Mouse (Mus musculus): ENCODE data around the gene Ldhd. TPM values are rescaled to one million over a fixed set of nuclear protein-coding genes. Genes with fewer than 3 reads are reported as not detected.

Gene Ldhd
- polyA plus RNA-seq, 1 experiment from 2014 or later = 0.09 TPM

DNA sequence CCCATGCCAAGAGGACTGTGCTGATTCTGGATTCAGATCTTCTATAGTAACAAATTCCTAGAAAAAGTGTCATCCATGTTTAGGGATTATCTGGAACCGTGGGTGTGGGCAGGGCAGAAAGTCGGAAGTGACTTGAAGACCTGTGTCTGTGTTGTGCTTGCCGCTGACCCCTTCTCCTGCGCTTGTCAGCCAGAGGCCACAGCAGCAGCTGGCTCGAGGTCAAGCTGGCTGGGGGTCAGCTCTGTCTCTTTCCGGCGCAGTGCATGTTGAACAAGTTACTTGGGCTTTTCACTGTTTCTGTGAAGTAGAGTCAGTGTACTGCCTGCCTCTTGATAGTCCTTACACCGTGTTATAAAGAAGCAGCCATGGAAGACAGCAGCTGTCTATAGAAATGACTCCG, 23.2 kb downstream of the Ldhd start:
- H3K27me3 ChIP-seq (ENCODE audit: low read depth, poor library complexity, severe bottlenecking) = no peaks in the 10 kb centered on the region
- no peaks in the 10 kb centered on the region for H3K4me1 ChIP-seq
- H3K36me3 ChIP-seq = peaks cover 35% of the 10 kb centered on the region
- no peaks in the 10 kb centered on the region for H3K9me3 ChIP-seq (replicated peaks)
- H3K4me3 ChIP-seq = no peak overlapping the region
- WGBS = 87% methylated on average over 9 of the region's 9 CpGs
- no peak overlapping the region for H3K27ac ChIP-seq (replicated peaks)
- no peak for DNase-seq (ENCODE audit: low spot score)

DNA sequence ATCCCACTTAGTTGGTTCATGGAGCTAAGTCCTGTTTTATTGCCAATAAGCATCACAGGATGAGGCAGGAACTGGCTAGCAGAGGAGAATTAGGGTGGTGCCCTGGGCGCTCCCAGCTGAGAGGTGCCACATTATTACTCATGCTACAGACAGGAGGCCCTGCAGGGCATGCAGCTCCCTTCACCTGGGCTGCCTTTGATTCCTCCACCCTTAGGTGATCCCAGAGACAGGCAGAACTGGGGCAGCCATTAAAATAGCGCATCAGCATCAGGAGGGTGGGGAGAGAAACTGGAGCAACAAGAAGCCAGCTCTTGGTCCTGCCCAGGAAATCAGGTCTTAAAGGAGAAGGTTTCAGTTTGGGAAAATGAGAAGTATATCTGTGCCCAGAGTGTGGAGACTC, 25.2 kb downstream of the Ldhd start:
- Histone ChIP-seq H3K9me3 (replicated peaks) (no peaks in the 10 kb centered on the region), H3K36me3 (peaks cover 21% of the 10 kb centered on the region), H3K27me3 (ENCODE audit: low read depth, poor library complexity, severe bottlenecking) (no peaks in the 10 kb centered on the region), H3K4me1 (no peaks in the 10 kb centered on the region), H3K4me3 (no peak overlapping the region), H3K27ac (replicated peaks) (no peak overlapping the region)
- 92% methylated on average over 2 of the region's 2 CpGs for WGBS
- DNase-seq (ENCODE audit: low spot score) = no peak

DNA sequence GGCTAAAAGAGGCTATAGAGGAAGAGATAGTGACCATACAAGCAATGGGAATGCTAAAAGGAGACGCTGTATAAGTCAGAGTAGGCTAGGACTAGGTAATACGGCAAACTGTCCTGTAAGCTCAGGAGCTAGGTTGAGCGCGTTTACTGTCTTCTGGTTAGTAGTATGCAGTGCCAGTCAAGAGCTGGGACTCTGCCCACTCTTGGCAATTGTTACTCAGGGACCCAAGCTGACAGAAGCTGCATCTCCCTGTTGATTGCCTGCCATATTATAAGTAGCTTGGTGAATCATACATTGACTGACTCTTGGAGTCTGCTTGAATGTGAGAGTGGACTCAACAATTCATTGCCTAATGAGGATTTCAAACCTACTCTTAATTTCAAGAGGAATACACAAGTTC, 28.1 kb downstream of the Ldhd start:
- DNase-seq (ENCODE audit: low spot score) = no peak
- Histone ChIP-seq H3K4me1 (peaks cover 8% of the 10 kb centered on the region), H3K27me3 (ENCODE audit: low read depth, poor library complexity, severe bottlenecking) (no peaks in the 10 kb centered on the region), H3K4me3 (no peak overlapping the region), H3K36me3 (peaks cover 12% of the 10 kb centered on the region; the same call in 1 of the 2 replicates), H3K9me3 (replicated peaks) (no peaks in the 10 kb centered on the region), H3K27ac (replicated peaks) (no peak overlapping the region)
- WGBS = 96% methylated on average over 4 of the region's 4 CpGs

DNA sequence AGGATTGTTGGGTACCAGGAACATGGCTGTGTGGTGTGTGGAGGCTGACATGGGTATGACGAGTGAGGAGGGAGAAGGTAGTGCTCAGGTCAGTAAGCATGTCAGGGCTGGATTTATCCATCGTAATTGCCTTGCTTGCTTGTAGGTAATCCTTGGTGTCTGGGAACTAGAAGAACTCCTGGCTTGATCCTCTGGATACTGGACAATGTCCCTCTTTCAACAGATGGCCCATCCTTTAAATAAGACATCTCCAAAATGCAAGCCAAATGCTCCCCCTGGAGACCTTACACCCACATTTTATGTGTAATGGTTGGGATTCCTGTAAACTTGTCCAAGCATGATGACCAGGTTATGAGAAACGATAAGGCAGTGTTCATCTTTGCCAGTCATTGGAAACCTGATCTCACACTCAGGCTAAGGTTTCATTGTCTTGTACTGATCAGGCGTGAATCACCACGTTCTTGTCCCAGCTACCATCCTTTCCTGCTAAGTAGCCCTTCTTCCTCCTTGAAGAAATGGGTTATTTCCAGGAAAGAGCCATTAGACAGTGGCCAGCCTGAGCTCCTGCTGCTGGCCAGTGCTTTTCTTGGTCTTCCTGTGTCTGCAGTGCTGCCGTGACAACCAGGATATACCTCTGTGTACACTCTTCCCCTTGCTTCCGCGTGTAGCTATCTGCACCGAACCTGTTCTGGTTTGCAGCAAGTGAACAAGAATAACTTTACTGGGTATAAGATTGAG, 30.3 kb downstream of the Ldhd start:
- no peak for DNase-seq (ENCODE audit: low spot score)
- H3K9me3 ChIP-seq (replicated peaks) = no peaks in the 10 kb centered on the region
- peaks cover 6% of the 10 kb centered on the region; the same call in 1 of the 2 replicates for H3K36me3 ChIP-seq
- H3K27me3 ChIP-seq (ENCODE audit: low read depth, poor library complexity, severe bottlenecking) = no peaks in the 10 kb centered on the region
- peaks cover 28% of the 10 kb centered on the region for H3K4me1 ChIP-seq
- no peak overlapping the region for H3K4me3 ChIP-seq
- no peak overlapping the region for H3K27ac ChIP-seq (replicated peaks)
- 86% methylated on average over 9 of the region's 9 CpGs for WGBS

DNA sequence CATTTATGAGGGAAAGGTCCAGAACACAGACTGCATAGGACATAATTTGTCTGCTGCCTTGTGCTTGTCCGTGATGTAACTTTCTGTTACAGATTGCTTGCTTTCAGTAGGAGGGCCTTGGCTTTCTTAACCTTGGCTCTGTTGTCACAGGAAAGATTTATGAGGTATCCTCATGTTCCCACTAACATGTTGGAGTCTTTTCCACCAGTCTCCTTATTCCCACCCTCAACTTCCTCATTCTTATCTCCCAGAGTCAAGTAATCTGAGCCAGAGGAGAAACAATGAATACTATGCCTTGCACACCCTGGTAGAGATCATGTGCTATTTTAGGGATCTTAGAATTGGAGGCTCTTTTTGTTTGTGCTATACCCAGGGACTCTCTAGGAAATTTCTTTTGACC, 32.9 kb downstream of the Ldhd start:
- no peak for DNase-seq (ENCODE audit: low spot score)
- H3K9me3 ChIP-seq (replicated peaks) = no peaks in the 10 kb centered on the region
- H3K4me1 ChIP-seq = peaks cover 42% of the 10 kb centered on the region
- WGBS = 82% methylated on average over 1 of the region's 1 CpGs
- H3K27me3 ChIP-seq (ENCODE audit: low read depth, poor library complexity, severe bottlenecking) = no peaks in the 10 kb centered on the region
- no peak overlapping the region for H3K27ac ChIP-seq (replicated peaks)
- H3K36me3 ChIP-seq = no peaks in the 10 kb centered on the region
- H3K4me3 ChIP-seq = no peak overlapping the region

DNA sequence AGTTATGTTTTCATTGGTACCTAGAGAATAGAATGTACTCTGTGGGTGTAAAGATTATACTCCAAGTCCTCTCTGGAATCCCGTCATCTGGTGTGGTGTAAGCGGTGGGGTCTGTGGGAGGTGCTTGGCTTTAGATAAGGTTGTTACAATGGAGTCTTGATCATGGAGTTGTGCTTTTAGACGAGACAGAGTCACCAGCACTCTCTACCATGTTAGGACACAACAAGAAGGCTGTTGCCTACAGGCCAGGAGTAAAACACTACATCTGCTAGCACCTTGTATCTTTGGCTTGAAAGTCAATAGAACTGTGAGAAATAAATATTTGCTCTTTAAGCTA, 33.7 kb downstream of the Ldhd start:
- Histone ChIP-seq H3K27ac (replicated peaks) (no peak overlapping the region), H3K9me3 (replicated peaks) (no peaks in the 10 kb centered on the region), H3K4me3 (no peak overlapping the region), H3K36me3 (no peaks in the 10 kb centered on the region), H3K4me1 (peaks cover 47% of the 10 kb centered on the region), H3K27me3 (ENCODE audit: low read depth, poor library complexity, severe bottlenecking) (no peaks in the 10 kb centered on the region)
- DNase-seq (ENCODE audit: low spot score) = no peak
- WGBS = 74% methylated on average over 3 of the region's 3 CpGs

DNA sequence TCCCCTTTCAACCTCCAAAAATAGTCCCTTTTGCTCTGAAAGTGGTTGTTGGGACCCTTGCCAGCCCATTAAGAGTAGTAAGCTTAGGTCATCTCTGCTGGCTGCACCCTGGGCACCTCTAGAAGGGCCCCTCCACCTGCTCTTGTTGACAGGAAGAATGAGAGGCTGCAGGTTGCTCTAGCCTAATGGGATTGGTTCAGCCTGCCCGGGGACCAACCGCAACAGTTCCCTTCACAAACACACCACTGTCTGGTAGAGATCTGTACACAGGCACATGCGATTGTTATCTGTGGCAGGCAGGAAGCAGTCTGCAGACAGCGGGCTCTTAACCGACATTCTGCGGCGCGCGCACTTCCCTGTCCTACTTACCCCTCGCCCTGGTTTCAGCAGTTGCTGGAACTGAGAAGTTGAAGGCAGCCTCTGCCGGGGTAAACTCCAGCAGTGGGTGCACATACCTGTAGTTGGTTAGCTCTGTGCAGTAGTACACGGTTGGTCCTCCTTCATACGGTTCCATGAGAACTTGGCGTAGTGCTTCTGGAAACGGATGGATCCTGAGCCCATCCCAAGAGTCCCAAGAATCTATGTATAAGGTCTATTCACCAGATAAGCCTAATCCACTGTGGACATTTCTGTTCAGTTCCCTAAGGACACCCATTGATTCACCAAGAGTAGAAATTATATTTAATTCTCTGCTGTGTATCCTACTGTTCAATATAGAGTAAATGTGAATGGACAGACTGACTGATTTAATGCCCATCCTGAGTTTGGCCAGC, 34.3 kb downstream of the Ldhd start:
- DNase-seq (ENCODE audit: low spot score) = no peak
- Histone ChIP-seq H3K27ac (replicated peaks) (no peak overlapping the region), H3K9me3 (replicated peaks) (no peaks in the 10 kb centered on the region), H3K4me1 (peaks cover 47% of the 10 kb centered on the region), H3K36me3 (0 out of 2 replicates have a peak, but pooled peaks cover 2% of the 10 kb centered on the region), H3K4me3 (no peak overlapping the region), H3K27me3 (ENCODE audit: low read depth, poor library complexity, severe bottlenecking) (no peaks in the 10 kb centered on the region)
- WGBS = 87% methylated on average over 15 of the region's 15 CpGs

DNA sequence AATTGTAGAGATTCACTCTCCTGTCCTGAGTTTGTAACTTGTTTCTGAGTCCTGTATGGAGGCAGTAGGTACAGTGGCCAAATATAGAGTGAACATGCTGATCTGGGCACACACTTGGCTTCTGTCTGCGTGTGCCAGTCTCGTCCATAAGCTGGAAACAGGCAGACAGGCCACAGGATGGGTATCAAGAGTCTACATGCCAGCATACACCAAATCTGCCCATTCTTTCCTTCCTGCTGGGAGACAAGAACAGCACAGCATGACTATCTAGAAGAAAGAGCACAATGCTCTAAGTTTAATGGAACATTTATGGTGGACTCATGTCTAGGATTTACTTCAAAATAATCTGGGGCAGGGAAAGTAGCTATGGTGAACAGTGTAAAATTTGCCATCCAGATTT, 35.2 kb downstream of the Ldhd start:
- 94% methylated on average over 2 of the region's 2 CpGs for WGBS
- no peaks in the 10 kb centered on the region for H3K27me3 ChIP-seq (ENCODE audit: low read depth, poor library complexity, severe bottlenecking)
- DNase-seq (ENCODE audit: low spot score) = no peak
- H3K36me3 ChIP-seq = 0 out of 2 replicates have a peak, but pooled peaks cover 3% of the 10 kb centered on the region
- H3K27ac ChIP-seq (replicated peaks) = no peak overlapping the region
- H3K9me3 ChIP-seq (replicated peaks) = no peaks in the 10 kb centered on the region
- H3K4me3 ChIP-seq = no peak overlapping the region
- H3K4me1 ChIP-seq = peaks cover 47% of the 10 kb centered on the region

DNA sequence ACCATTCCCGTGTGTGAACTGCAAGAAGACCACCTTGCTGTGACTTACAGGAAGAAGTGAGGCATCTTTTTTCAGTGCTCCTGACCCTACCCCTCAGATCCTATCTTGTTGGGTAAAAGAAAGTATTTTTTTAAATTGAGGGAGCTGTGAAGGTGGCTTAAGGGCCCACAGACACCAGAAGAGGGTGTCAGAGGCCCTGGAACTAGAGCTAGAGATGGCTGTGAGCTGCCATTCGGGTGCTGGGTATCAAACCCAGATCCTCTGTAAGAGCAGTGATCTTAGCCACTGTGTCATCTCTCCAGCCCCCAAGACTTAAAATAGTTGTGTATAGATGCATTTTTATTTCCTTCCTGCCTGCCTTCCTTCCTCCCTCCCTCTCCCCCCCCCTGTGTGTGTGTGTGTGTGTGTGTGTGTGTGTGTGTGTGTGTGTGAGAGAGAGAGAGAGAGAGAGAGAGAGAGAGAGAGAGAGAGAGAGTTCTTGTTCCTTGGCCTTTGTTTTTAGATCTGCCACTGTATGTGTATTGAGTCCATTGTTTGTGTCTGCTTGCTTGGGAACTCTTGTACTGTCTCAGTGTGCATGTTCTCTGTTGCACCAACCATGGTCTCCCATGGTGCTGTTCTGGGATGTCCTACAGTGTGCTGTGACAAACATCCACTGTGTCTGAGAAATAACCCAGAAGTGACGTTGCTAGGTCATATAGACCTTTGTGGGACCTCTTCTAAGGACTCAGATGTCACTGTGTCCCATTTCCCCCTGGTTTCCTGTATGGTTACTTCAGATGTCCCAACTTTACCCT, 35.9 kb downstream of the Ldhd start:
- Histone ChIP-seq H3K27ac (replicated peaks) (no peak overlapping the region), H3K4me1 (peaks cover 47% of the 10 kb centered on the region)

DNA sequence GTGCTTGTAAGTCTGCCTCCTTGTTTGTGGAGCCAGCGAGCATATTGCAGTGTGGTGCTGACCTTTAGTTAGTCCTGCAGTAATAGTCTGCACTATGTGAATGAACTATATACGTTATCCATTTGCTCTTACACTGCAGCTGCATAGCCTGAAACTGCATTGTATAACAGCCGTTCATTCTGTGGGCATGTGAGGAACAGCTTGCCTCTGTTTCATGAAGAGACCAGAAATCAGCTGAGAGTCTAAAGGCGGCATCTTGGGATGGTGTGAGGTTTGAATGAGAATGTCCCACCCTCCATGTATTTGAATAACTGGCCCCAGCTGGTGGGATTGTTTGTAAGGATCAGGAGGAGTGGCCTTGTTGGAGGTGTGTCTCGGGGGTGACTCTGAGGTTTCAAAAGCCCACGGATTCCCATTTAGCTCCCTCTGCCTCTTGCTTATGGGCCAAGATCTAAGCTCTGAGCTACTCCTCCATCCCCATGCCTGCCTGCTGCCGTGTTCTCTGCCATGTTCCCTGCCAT, 37.7 kb downstream of the Ldhd start:
- H3K4me1 ChIP-seq = peaks cover 43% of the 10 kb centered on the region
- DNase-seq (ENCODE audit: low spot score) = no peak
- 81% methylated on average over 7 of the region's 7 CpGs for WGBS
- no peaks in the 10 kb centered on the region for H3K27me3 ChIP-seq (ENCODE audit: low read depth, poor library complexity, severe bottlenecking)
- 0 out of 2 replicates have a peak, but pooled peaks cover 3% of the 10 kb centered on the region for H3K36me3 ChIP-seq
- H3K27ac ChIP-seq (replicated peaks) = no peak overlapping the region
- no peak overlapping the region for H3K4me3 ChIP-seq
- no peaks in the 10 kb centered on the region for H3K9me3 ChIP-seq (replicated peaks)

More for the DNA sequence above, 35.9 kb downstream of the Ldhd start:
- Histone ChIP-seq H3K27me3 (ENCODE audit: low read depth, poor library complexity, severe bottlenecking) (no peaks in the 10 kb centered on the region), H3K4me3 (no peak overlapping the region), H3K9me3 (replicated peaks) (no peaks in the 10 kb centered on the region), H3K36me3 (0 out of 2 replicates have a peak, but pooled peaks cover 3% of the 10 kb centered on the region)
- 87% methylated on average over 3 of the region's 3 CpGs for WGBS
- no peak for DNase-seq (ENCODE audit: low spot score)

DNA sequence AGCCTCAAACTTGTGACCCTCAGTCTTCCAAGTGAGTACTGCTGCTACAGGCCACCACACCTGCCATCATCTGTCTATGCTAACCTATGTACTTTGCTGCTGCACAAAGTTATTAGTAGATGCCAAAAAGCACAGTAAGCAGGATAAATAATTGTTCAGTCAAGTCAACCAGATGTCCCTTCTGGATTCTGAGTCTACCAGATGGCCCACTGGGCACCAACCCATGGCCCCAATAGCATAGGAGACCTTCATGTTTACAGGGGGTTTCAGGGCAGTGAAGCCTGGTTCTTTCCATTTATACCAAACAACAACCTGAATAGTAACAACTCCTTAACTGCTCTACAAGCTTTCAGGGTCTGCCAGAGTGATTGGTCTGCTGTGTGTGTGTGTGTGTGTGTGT, 39.0 kb downstream of the Ldhd start:
- Histone ChIP-seq H3K27me3 (ENCODE audit: low read depth, poor library complexity, severe bottlenecking) (no peaks in the 10 kb centered on the region), H3K36me3 (0 out of 2 replicates have a peak, but pooled peaks cover 3% of the 10 kb centered on the region), H3K4me1 (peaks cover 31% of the 10 kb centered on the region), H3K9me3 (replicated peaks) (no peaks in the 10 kb centered on the region), H3K27ac (replicated peaks) (no peak overlapping the region), H3K4me3 (no peak overlapping the region)
- DNase-seq (ENCODE audit: low spot score) = no peak

DNA sequence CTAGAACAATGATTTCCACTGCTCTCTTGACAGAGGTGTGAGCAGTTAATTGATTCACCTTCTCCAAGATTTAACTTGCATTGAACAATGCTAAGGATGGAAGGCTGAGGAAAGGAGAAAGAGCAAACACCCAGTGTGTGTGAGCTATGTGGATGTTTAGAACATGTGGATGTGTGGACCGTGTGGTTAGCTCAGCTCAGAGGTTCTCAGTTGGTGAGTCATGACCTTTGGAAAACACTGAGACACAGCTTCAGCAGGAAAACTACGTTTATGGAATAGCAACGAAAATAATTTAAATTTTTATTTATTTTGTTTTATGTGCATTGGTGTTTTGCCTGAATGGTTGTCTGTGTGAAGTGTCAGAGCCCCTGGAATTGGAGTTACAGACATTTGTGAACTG, 40.0 kb downstream of the Ldhd start:
- no peak for DNase-seq (ENCODE audit: low spot score)
- Histone ChIP-seq H3K36me3 (0 out of 2 replicates have a peak, but pooled peaks cover 3% of the 10 kb centered on the region), H3K9me3 (replicated peaks) (no peaks in the 10 kb centered on the region), H3K4me3 (no peak overlapping the region), H3K27me3 (ENCODE audit: low read depth, poor library complexity, severe bottlenecking) (no peaks in the 10 kb centered on the region), H3K4me1 (peaks cover 21% of the 10 kb centered on the region), H3K27ac (replicated peaks) (no peak overlapping the region)
- 92% methylated on average over 3 of the region's 3 CpGs for WGBS
